Mouse (Mus musculus): ENCODE data around the gene Fam76a. TPM values are rescaled to one million over a fixed set of nuclear protein-coding genes. Genes with fewer than 3 reads are reported as not detected.

Gene Fam76a
- polyA plus RNA-seq, 1 experiment = 40.2 TPM

- TF ChIP-seq POLR2A (IDR thresholded peaks at IDR 0.05; ENCODE audit: extremely low read depth, insufficient read depth, low read length) (no peak), CTCF (IDR thresholded peaks at IDR 0.05; ENCODE audit: extremely low read depth, insufficient read depth, low read length) (no peak)
- Histone ChIP-seq H3K4me3 (ENCODE audit: insufficient read depth, low read length) (no peak overlapping the region), H3K27ac (ENCODE audit: insufficient read depth, low read length) (no peak overlapping the region)
These were observed 38.7 kb upstream of the Fam76a start for GRCm38 (mm10) chr4:132960864-132961639.

DNA sequence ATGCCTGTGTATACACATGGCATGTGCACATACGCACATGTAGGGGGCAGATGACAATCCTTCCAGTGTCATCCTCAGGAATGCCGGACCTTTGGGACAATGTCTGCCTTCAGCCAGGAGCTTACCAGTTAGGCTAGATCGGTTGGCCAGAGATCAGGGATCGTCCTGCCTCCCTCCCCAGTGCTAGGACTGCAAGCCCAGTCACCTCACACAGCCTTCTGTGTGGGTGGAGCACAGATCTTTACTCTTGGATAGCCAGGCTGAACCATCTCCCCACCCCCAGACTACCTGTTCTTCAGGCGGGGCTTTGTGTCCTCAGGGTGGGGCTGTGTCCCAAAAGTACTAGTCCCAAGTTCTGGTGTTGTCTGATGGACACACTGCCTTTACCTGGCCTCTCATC, 38.0 kb upstream of the Fam76a start:
- peak overlapping the region; percentile 5; the same call in 1 of the 2 replicates for H3K27ac ChIP-seq (ENCODE audit: insufficient read depth, low read length)
- peaks cover 4% of the 10 kb centered on the region for H3K4me1 ChIP-seq (ENCODE audit: control insufficient read depth, insufficient read depth, low read length)
- H3K4me3 ChIP-seq (ENCODE audit: insufficient read depth, low read length) = no peak overlapping the region
- TF ChIP-seq CTCF (IDR thresholded peaks at IDR 0.05; ENCODE audit: extremely low read depth, insufficient read depth, low read length) (no peak), POLR2A (IDR thresholded peaks at IDR 0.05; ENCODE audit: extremely low read depth, insufficient read depth, low read length) (no peak)

More at GRCm38 (mm10) chr4:132960864-132961639, 38.7 kb upstream of the Fam76a start:
- H3K4me1 ChIP-seq (ENCODE audit: control insufficient read depth, insufficient read depth, low read length) = peaks cover 4% of the 10 kb centered on the region

- H3K27ac ChIP-seq (ENCODE audit: insufficient read depth, low read length) = peak overlapping the region; percentile 5; the same call in 1 of the 2 replicates
- H3K4me1 ChIP-seq (ENCODE audit: control insufficient read depth, insufficient read depth, low read length) = peaks cover 4% of the 10 kb centered on the region
- no peak overlapping the region for H3K4me3 ChIP-seq (ENCODE audit: insufficient read depth, low read length)
- TF ChIP-seq POLR2A (IDR thresholded peaks at IDR 0.05; ENCODE audit: extremely low read depth, insufficient read depth, low read length) = no peak
- no peak for TF ChIP-seq CTCF (IDR thresholded peaks at IDR 0.05; ENCODE audit: extremely low read depth, insufficient read depth, low read length)
These were observed 37.3 kb upstream of the Fam76a start for GRCm38 (mm10) chr4:132959679-132960045.

DNA sequence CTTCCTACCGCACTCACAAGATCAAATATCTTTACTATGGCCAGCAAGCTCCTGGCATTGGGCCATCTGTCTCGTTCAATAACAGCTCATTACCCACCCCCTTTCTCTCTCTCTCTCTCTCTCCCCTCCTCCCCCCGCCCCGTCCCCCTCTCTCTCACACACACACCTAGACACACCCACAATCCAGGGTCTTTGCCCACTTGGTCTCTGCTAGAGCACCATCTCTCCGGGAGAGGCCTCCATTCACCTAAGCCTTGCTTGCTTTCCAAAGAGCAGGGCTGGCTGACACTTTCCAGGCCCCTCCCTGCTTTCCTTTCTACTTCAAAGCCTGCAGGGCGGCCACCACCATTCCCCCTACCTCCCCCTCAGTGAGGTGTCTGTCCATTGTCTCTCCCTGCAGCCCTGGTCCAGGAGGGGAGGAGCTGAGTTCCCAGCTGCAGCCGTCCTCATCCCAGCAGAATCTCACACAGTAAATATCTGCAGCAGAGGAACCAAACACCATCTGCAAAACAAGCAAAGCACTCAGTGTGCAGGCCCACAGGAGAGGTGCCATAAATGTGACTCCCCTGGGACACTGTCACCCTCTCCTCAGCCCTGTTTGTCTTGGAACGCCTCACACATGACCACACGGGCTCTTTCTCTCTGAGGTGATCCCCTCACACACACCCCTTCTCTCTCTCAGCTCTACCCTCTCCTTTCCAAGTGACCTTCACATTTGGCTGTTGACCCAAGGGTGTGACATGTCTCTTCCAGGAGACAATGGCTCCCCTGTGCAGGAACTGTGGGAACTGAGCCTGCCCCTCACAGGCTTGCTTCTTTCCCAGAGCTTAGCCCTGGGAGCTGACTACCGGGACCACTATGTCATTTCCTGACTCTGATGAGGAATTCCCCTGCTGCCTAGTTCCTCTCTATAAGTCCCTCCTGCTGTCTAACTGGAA, 36.7 kb upstream of the Fam76a start:
- Histone ChIP-seq H3K4me1 (ENCODE audit: control insufficient read depth, insufficient read depth, low read length) (peaks cover 4% of the 10 kb centered on the region), H3K4me3 (ENCODE audit: insufficient read depth, low read length) (no peak overlapping the region), H3K27ac (ENCODE audit: insufficient read depth, low read length) (peak overlapping the region; percentile 68)
- no peak for TF ChIP-seq POLR2A (IDR thresholded peaks at IDR 0.05; ENCODE audit: extremely low read depth, insufficient read depth, low read length)
- TF ChIP-seq CTCF (IDR thresholded peaks at IDR 0.05; ENCODE audit: extremely low read depth, insufficient read depth, low read length) = no peak

- no peak for TF ChIP-seq CTCF (IDR thresholded peaks at IDR 0.05; ENCODE audit: extremely low read depth, insufficient read depth, low read length)
- TF ChIP-seq POLR2A (IDR thresholded peaks at IDR 0.05; ENCODE audit: extremely low read depth, insufficient read depth, low read length) = no peak
- Histone ChIP-seq H3K4me1 (ENCODE audit: control insufficient read depth, insufficient read depth, low read length) (0 out of 2 replicates have a peak, but pooled peaks cover 2% of the 10 kb centered on the region), H3K27ac (ENCODE audit: insufficient read depth, low read length) (no peak overlapping the region), H3K4me3 (ENCODE audit: insufficient read depth, low read length) (no peak overlapping the region)
These were observed 33.0 kb upstream of the Fam76a start for GRCm38 (mm10) chr4:132955395-132955791.

DNA sequence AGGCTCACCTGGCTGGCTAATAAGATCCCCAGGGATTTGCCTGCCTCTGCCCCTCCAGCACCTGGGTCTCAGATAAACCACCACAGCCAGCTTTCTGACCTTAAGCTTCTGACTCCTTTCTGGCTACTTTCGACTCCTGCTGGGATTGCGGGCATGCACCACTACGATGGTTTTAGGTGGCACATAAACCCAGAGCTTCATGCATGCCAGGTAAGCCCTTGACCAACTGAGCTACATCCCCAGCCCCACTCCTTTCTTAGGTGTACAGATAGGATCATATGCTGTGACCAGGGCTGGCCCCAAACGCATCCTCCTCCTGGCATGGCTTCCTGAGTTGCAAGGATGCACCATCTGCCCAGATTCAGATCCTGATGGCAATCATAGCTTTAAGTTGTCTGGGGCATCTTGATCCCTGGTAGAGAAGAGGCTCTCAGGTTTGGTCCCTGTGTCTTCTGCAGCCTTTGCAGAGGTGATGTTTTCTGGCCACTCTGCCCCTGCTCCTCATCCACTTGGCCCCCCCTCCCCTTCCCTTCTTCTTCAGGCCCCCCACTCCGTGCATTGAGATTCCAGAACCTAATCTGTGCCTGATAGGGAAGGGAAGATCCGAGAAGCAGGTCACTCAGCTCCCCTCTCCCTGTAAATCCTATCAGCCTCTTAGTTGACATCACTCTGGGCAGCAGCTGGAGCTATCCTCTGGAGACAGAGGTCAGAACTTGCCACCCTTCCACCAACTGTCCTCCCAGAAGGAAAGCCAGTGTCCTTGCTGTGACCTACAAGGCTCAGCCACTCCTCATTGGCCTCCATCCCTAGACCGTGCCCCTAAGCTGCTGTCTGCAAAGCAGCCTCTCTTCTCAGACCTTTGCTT, 32.4 kb upstream of the Fam76a start:
- Histone ChIP-seq H3K4me1 (ENCODE audit: control insufficient read depth, insufficient read depth, low read length) (no peaks in the 10 kb centered on the region), H3K4me3 (ENCODE audit: insufficient read depth, low read length) (no peak overlapping the region), H3K27ac (ENCODE audit: insufficient read depth, low read length) (no peak overlapping the region)
- TF ChIP-seq CTCF (IDR thresholded peaks at IDR 0.05; ENCODE audit: extremely low read depth, insufficient read depth, low read length) (no peak), POLR2A (IDR thresholded peaks at IDR 0.05; ENCODE audit: extremely low read depth, insufficient read depth, low read length) (no peak)

GRCm38 (mm10) chr4:132950999-132951398, 28.6 kb upstream of the Fam76a start:
- Histone ChIP-seq H3K4me3 (ENCODE audit: insufficient read depth, low read length) (no peak overlapping the region), H3K4me1 (ENCODE audit: control insufficient read depth, insufficient read depth, low read length) (peaks cover 2% of the 10 kb centered on the region; the same call in 1 of the 2 replicates), H3K27ac (ENCODE audit: insufficient read depth, low read length) (no peak overlapping the region)
- no peak for TF ChIP-seq POLR2A (IDR thresholded peaks at IDR 0.05; ENCODE audit: extremely low read depth, insufficient read depth, low read length)
- no peak for TF ChIP-seq CTCF (IDR thresholded peaks at IDR 0.05; ENCODE audit: extremely low read depth, insufficient read depth, low read length)

- Histone ChIP-seq H3K4me1 (ENCODE audit: control insufficient read depth, insufficient read depth, low read length) (peaks cover 2% of the 10 kb centered on the region; the same call in 1 of the 2 replicates), H3K27ac (ENCODE audit: insufficient read depth, low read length) (no peak overlapping the region), H3K4me3 (ENCODE audit: insufficient read depth, low read length) (no peak overlapping the region)
- TF ChIP-seq CTCF (IDR thresholded peaks at IDR 0.05; ENCODE audit: extremely low read depth, insufficient read depth, low read length) (no peak), POLR2A (IDR thresholded peaks at IDR 0.05; ENCODE audit: extremely low read depth, insufficient read depth, low read length) (no peak)
These were observed 27.6 kb upstream of the Fam76a start for GRCm38 (mm10) chr4:132949882-132950532.

All from cortical plate, adult 2 months (tissue).